Mouse (Mus musculus): ENCODE data around the gene Hadh.

DNA sequence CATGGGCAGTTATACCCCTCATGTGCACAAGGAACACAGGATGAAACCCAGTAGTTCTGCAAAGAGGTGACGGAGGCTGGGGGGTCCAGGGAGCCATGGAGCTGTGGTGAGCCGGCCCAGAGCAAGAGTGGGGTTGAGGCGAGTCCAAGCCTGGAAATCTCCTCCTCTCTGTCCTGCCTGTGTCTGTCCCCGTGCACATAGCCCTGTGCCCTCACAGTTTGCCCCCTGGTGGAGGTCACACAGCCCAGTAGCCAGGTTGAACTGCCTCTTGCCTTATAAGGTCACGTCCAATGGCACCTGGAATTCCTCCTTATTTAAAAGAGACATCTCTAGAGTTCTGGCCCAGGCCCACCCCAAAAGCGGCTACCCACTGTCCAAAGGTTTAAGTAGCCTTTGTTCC lies 24.5 kb downstream of the Hadh start:
- TF ChIP-seq CTCF (IDR thresholded peaks at IDR 0.05; ENCODE audit: low read depth) (peak; percentile 24; the same call in 1 of the 2 replicates), EP300 (IDR thresholded peaks at IDR 0.05; ENCODE audit: low read depth) (no peak)

Measured in liver, postnatal 0 days (tissue).